Mouse (Mus musculus) common myeloid progenitor, adult 5-6 weeks (primary cell): ENCODE data around the gene Paf1. TPM values are rescaled to one million over a fixed set of nuclear protein-coding genes. Genes with fewer than 3 reads are reported as not detected.

ENCODE experiments used
- ATAC-seq: replicated peaks from 2 replicates; pipeline ENCODE4 v1.8.0; 2016; ENCODE audit warnings: low read depth, mild to moderate bottlenecking, moderate TSS enrichment, inconsistent platforms; ENCODE audit not compliant: poor library complexity, severe bottlenecking
- total RNA-seq: library from RNA; stranded (forward); fragments of 200-1000, 187-1606 nt; gene quantifications from 2 replicates; pipeline ENCODE4 v1.2.3, GENCODE M21; 2017

Paf1 gene
- total RNA-seq, 1 experiment from 2014 or later, result 190 TPM

DNA sequence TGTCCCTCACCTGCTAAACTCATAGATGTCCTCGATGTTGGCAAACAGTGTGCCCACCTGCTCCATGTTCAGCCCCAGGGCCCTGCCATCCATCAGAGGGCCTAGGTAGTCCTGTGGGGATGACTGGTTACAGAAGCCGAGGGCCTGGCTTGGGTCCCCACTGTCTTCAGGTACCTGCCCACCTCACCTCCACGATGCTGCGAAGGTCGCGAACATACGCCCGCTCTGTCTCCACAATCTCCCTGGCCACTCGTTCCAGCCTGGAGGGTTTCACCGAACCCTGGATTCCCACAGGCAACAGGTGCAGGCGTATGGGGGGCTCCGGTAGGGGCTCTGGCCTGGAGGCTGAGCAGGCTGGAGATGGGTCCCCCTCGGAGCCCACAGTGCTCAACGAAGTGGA lies 22.7 kb upstream of the Paf1 start:
- no peak for ATAC-seq

DNA sequence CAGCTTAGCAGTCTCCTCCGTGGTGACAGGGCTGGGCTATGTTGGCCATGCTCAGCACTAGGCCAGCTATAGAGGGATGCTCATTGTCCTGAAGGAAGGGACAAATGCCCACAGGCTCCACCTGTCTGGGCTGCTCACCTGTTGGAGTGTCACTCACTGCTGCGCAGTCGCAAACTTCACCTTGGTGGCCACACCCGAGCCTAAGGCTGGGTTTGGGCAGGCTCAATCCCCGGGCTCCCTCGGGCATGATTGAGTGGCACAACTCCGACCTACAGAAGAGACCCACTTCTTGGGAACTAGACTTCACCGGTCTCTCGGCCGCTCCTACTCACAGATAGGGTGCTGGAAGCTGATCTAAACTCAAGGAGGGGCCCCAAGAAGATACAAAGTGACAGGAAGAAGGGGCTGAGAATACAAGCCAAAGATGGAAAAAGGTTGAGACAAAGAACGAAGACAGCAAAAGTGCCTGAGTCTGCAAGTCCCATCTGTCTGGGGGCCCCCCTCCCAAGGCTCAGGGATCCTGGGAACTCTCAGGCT lies 21.7 kb upstream of the Paf1 start:
- no peak for ATAC-seq

DNA sequence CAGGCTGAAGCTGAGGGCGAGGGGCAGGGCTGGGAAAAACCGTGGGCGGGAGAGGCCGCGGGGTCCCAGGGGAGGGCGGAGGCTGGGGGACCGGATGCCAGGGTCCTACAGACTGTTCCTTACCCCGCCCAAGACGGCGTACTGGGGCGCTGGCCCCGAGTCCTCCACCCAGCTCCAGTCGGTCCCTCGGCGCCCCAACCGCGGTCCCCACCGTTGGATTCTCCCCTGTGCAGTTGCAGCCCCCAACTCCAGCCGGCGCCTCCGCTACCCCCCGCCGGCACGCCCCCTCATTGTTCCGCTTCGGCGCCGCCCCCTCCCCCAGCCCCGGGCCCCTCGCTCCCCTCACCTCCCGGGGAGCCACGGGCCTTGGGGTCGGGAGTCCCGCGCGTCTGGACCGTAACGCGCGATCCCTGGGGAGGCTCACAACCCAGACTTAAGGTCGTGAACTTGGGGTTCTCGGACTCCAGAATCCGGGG lies 21.2 kb upstream of the Paf1 start:
- no peak for ATAC-seq

DNA sequence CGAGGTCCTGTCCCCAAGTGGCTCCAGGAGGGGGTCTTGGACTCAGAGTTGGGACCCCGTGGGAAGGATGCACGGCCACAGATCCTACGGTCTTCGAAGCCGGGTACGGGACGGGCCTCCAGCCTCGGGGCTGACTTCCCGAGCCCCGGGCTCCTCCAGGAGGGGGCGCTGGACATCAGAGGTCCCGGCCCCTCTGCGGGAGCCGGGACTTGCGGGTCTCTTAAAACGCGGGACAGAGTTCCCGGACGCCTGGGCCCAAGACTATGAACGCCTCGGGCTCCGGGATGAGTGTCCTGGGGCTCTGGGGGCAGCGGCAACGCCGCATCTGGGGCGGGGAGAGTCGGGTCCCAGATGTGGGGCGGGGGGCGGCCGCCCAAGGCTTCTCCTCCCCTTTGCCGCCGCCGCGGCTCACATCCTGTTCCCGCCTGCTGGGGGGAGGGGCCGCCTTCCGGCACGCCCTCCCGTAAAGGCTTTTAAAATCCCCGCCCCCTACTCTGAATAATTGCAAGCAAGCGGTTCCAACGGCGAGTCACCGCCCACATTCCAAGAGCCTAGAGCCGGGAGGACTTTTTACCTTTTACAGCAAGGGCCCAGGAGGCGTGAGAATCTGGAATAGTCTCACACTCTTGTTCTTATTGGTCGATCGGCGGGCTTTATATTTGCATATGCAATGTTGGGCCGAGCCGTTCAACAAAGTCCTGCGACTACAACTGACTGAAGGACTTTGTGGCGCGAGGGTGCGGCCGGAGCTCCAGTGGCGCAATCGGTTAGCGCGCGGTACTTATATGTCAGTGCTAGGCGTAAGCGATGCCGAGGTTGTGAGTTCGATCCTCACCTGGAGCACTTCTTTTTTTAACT lies 20.3 kb upstream of the Paf1 start, which contains the start of gene Plekhg2:
Gene Plekhg2, minus strand, starts transcription at position 349 of the 858 bp plus-strand sequence.
- peak; percentile 67 for ATAC-seq

DNA sequence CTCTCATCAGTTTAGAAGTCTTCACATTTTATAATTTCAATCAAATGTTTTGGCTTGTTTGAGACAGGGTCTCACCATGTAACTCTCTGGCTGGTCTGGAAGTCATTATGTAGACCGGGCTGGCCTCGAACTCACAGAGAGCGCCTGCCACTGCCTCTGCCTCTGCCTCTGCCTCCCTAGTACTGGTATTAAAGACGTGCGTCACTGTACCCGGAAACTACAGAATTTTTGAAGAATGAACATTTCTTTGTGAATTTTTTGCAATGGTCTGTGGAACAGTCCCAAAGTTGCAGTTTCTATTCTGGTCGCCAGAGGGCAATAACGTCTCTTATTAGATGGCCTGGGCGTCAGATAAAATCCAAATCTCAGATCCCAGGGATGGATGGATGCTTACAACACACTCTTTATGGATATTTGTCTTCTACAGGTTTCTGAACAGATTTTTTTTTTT lies 19.6 kb upstream of the Paf1 start:
- ATAC-seq, result peak; percentile 4; the same call in 1 of the 2 replicates

DNA sequence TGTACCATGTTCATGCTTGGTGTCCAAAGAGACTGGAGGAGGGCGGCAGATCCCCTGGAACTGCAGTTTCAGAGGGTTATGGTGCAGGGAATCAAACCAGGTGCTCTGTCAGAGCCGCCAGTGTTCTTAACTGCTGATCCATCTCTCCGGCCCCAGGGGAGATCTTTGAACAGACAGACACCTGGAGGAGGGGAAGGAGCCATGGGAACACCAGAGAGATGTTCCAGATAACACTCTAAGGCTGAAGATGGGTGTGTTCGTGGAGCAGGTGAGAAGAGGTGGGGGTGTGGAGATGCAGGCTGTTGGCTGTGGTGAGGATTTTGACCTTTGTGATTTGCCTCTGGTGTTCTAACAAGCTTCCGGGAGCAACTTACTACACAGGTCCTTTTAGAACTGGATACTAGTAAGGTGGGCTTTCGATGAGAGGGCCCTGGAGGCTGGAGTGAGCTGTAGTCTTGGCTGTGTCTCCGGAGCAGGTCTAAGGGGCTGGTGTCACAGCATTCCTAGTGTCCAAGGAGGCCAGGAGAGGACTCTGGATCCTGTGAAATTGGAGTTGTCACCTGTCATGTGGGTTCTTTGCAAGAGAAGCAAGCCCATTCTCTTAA lies 18.8 kb upstream of the Paf1 start:
- no peak for ATAC-seq

DNA sequence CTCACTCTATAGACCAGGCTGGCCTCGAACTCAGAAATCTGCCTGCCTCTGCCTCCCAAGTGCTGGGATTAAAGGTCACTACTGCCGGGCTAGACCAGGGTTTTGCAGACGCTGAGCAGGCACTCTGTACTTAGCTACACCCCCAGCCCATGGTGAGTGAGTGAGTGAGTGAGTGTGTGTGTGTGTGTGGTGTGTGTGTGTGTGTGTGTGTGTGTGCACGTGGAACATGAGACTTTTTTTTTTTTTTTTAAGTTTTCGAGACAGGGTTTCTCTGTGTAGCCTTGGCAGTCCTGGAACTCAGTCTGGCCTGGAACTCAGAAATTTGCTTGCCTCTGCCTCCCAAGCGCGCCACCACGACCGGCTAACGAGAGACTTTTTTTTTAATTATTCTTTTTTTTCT lies 18.1 kb upstream of the Paf1 start:
- no peak for ATAC-seq

DNA sequence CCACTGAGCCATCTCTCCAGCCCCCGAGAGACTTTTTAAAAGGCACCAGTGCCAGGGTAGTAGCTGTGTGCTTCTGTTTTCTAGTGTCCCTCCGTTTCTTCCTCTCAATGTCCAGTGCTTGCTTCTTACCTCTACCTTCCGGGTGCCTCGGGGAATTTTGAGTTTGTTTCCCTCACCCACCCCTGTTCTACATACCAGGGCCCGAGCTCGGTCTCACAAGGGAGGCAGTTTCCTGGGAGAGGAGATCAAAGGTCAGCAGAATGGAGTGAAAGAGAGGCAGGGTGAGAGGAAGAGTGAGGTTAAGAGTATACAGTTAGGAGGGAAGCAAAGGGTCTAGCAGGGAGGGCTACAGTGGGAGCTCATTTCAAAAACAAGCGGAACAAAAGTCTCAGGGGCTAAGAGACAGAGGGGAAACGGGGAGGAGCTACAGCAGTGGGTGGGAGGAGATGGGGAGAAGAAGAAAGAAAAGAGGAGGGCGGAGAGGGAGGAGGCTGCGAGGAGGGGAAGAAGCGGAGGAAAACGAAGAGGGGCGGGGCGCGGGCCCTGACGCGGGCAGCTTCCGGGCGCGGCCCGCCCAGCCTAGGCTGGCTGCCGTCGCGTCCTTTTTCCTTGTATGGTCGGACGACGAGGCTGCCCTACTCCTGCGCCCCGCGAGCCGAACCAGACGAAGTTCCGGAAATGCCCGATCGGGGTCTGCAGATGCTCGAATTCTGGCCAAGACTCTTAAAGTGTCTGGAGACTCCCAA lies 17.4 kb upstream of the Paf1 start:
- ATAC-seq, result peak; percentile 35

DNA sequence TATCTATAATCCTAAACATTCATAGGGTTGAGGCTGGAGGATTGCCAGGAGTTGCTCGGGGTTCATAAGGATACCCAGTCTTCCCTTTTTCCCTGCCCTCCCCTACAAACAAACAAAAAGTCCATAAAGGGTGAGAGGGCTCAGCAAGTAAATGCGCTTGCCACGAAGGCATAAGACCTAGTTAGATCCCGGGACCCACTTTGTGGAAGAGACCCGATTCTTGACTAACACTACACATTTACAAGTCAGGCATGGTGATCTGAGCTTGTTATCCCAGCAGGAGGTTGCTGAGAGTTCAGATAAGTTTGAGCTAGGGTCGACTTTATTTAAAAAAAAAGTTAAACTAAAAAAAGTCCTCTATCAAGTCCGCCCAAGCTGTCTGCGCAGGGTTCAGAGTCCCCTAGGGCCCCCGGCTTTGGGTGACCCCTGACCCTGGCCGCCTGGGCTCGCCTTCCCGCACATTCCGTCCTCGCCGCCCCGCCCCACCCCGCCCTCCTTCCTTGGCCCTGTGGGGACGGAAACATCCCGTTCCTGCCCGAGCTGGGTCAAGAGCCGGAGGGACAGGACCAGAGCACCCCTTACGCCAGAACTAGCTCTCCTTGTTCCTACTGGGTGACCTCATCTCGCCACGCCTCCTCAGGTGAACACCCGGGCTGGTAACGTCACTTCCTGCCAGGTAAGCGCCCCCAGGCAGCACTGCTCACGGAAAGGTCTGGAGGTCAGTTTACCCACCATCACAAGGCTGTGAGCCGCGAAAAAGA lies 16.6 kb upstream of the Paf1 start:
- ATAC-seq, result no peak

DNA sequence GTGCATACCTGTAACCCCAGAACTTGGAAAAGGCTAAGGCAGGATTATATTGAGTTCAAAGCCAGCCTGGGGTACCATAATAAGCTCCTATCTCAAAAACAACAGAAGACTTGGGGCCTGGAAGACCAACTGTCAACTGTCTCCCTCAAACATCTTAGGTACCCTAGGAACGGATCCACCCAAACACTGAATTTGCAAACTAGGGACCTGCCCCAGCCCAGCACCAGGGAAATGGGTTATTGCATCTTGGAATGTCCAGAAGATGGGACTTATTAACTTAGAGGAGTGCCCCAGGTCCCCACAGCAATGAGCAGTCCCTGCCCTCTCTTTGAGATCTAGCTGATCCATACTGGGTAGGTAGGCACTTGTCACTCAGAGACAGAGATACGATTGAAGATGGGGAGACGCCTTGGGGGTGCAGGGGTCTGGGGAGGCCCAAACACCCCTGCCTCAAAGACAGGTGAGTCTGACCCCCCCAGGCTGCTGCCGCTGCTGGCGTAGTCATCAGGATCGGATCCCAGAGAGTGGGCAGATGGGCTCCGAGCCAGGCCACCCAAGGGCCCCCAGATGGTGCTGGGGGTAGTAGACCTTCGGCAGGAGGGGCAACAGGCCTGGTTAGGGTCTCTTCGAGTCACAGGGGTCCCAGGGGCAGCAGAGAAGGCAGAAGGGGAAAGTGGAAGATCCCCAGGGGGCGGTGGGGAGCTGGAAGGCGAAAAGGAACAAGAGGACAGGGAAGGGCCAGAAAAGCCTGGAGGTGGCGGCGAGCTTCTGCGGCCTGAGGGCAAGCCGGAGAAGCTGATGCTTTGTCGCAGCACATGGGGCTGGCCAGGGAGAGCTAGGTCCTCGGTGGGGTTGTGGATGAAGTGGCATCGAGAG lies 15.3 kb upstream of the Paf1 start:
- ATAC-seq, result no peak

DNA sequence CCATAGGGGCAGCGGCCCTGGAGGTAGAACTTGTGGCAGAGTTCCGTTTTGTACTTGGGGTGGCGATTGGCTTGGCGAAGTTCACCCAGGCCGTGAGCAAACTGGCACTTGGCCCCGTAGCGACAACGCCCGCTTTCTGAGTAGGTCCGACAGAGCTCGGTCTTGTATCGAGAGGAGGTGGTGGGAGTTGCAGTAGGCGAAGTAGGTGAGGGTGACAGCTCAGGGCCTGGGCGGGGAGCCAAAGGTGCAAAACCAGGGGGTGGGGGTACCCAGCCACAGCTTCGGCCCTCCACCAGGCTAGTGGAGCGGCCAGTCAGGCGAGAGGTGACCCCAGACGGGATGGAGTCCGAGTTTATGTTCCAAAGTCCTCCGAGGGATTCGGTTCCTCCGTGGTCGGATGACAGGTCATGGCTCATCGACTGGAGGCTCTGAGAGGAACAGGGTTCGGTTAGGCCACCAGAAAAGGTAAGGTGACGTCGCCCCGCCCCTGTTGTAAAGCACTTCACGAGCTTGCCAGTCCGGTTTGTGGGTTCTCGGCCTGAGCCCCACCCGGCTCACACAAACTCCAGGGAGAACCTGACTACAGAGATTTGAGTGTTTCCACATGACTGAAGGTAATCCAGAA lies 14.6 kb upstream of the Paf1 start:
- ATAC-seq, result no peak

DNA sequence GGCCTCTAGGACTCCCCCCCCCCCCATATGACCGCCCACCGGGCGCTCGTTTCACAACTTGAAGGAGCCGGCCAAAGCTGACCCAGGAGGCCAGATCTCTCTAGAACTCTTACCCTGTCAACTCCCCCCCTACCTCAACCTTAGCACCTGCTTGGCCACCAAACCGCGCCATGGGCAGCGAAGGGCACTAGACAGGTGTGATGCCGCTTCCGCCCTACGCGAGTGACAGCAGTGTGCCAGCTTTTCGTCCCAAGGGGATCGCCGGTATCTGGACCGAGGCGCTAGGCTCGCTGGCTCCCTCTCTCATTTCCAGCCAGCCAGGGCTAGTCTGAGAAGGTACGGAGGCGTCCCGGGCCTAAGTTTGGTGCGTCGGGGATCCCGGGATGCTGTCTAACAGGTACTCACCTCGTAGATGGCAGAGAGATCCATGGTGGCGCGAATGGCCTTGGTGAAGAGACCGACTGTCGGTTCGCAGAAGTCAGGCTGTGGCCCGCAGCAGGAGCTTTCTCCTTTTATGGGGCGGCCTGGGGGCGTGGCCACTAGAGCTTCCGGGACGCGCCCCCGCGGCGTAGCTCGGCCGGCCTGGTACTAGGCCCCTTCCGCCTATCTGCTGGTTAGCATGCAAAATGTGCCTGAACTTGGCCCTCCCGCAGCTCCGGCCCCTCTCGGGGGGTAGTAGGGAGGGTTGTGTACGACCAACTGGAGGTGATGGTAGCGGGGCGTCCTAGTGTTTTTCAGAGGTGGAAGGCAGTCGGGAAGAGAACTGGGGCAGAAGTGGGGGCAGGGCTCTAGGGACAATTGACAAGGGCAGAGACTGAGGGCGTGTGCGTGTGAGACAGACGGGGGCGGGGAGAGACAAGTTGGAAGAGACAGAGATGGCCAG lies 13.7 kb upstream of the Paf1 start:
- peak; percentile 27 for ATAC-seq

DNA sequence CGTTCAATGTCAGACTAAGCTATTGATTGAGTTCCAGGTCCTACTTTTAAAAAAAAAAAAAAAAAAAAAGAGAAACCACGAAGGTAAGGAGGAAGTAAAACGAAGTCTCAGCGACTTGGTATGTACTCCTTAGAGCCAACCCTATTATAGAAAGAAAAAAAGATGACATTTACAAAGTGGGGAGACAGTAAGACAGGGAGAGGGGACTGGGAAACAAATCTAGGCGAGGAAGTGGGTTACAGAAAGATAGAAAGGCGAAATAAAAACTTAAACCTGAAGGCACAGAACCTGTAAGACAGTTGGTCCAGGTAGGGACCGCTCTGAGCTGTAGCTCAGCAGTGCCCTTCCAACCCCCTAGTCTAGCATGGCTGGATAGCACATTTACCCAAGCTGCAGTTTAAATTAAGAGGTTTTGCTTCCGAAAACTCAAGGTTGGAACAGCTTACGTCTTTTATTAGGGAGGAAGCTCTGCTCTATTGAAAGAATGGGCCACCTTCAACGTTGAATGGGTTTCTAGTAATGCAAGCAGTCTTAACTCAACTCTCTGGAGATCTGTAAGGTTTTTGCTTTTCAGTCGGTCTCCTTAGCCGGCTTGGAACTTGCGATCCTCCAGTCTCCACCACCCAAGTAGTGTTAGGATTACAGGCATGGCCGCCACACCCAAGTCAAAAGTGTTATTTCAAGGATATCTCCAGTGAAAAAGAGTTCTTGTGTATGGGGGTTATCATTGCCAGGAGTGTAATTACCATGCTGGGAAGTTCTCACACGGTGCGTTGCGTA lies 12.3 kb upstream of the Paf1 start, which contains the start of gene Zfp36:
Gene Zfp36, minus strand, starts transcription at position 17 of the 780 bp plus-strand sequence.
- ATAC-seq, result no peak

DNA sequence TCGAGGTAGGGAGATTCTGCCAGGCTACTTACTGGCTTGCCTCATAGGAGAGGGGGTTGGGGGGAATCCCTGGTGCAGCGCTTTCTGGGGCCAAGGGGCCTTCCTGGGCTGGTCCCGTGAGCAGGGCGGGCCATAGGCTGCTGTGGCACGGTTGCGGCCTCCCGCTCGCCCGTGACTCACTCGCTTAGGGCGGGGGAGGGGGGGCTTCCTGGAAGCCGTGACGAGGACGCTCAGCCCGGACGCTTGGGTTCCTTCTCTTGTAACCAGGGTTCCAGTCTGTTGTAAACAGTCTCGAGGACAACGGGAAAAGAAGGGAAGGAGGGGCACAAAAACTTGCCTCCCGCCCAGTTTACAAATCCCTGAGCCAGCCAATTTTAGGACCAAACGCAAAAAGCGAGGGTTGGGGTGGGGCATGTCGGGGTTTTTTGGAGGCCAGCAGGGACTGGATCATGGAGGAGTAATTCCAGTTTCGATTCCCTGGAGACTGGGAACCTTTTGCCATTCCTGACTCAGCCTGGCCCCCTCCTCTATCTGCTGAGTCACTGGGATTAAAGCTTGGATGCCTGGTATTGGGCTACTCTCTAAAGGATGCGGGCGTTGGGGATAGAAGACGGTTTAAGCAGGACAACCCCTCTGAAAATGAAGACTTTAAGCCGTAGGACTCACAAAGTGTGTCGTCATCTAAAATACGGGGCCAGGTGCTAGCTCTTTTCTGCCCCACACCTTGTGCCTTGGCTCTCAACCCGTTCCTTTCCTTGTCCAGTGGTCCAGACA lies 11.5 kb upstream of the Paf1 start:
- ATAC-seq, result peak; percentile 20

DNA sequence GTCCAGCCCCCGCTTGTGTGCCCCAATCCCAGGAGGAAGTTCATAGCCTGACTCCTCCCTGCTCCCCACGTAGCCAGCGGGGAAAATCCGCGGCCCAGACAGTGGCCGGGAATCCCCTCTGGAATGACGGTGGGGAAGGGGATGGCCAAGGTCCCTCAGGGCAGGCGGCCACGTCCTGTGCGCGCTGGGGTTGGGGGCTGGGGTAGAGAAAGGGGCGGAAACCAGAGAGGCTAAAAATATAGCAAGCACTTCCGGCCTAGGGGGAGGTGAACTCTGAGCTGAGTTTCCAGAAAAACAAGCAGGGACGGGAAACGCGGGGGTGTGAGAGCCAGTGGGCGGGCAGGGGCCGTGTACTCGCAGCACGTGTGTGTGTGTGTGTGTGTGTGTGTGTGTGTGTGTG lies 10.8 kb upstream of the Paf1 start:
- ATAC-seq, result peak; percentile 9
